Mouse (Mus musculus) hindbrain, embryonic 16.5 days (tissue): ENCODE data around the gene Emilin2. TPM values are rescaled to one million over a fixed set of nuclear protein-coding genes. Genes with fewer than 3 reads are reported as not detected.

Experiments
- ATAC-seq: fragments of 200-750 bp; cut with Nextera tagmentation; 2 replicates; pipeline ENCODE4 v1.8.0; 2017; ENCODE audit warnings: moderate TSS enrichment, moderate library complexity
- H3K27ac ChIP-seq: fragments of 300-500 bp; sonication (generic); 2 replicates; pipeline ENCODE4 v1.5.1; 2014; ENCODE audit warnings: low read depth, mild to moderate bottlenecking, control low read depth, low read length, moderate library complexity
- H3K27me3 ChIP-seq: fragments of 300-500 bp; sonication (generic); replicated peaks from 2 replicates; pipeline ENCODE4 v1.6.1; 2014; ENCODE audit warnings: low read length; ENCODE audit not compliant: control insufficient read depth, insufficient read depth
- H3K36me3 ChIP-seq: fragments of 300-500 bp; sonication (generic); 2 replicates; pipeline ENCODE4 v1.6.1; 2014; ENCODE audit warnings: mild to moderate bottlenecking, low read length, moderate library complexity, mixed read lengths; ENCODE audit not compliant: control insufficient read depth, insufficient read depth
- H3K4me1 ChIP-seq: fragments of 300-500 bp; sonication (generic); 2 replicates; pipeline ENCODE4 v1.6.1; 2014; ENCODE audit warnings: low read depth, low read length; ENCODE audit not compliant: control insufficient read depth, insufficient read depth
- H3K4me2 ChIP-seq: fragments of 300-500 bp; sonication (generic); 2 replicates; pipeline ENCODE4 v1.6.1; 2014; ENCODE audit warnings: mild to moderate bottlenecking, low read length, control low read depth, moderate library complexity
- H3K4me3 ChIP-seq: fragments of 300-500 bp; sonication (generic); 2 replicates; pipeline ENCODE4 v1.5.1; 2014; ENCODE audit warnings: mild to moderate bottlenecking, low read length, control low read depth, moderate library complexity
- H3K9ac ChIP-seq: fragments of 300-500 bp; sonication (generic); 2 replicates; pipeline ENCODE4 v1.6.1; 2014; ENCODE audit warnings: low read depth, mild to moderate bottlenecking, control low read depth, low read length, moderate library complexity
- H3K9me3 ChIP-seq: fragments of 300-500 bp; sonication (generic); 2 replicates; pipeline ENCODE4 v1.6.1; 2014; ENCODE audit warnings: mild to moderate bottlenecking, low read length, moderate library complexity; ENCODE audit not compliant: control insufficient read depth
- WGBS: fragments of 180-500 bp; shearing (Covaris S2); extraction: QIAGEN DNeasy Blood & Tissue Kit; methylation state at CpG from one replicate; pipeline ENCODE4 v1.1.7; 2014; 5-methylcytosine and 5-hydroxymethylcytosine counted together
- polyA plus RNA-seq: library from polyadenylated mRNA; unstranded; fragments of >200 nt; fragmentation: Nextera tagmentation; extraction: Ambion mirVana; gene quantifications from 2 replicates; pipeline ENCODE4 v1.2.1, GENCODE M21; 2015

The Emilin2 gene
- polyA plus RNA-seq, 1 experiment from 2014 or later = 2.2 TPM

- 89% methylated on average over 12 of the region's 12 CpGs for WGBS
- peaks cover 9% of the 10 kb centered on the region for H3K36me3 ChIP-seq
- no peak for ATAC-seq
- H3K27ac ChIP-seq = no peak overlapping the region
- H3K9ac ChIP-seq = no peak overlapping the region
- no peaks in the 10 kb centered on the region for H3K4me1 ChIP-seq
- H3K27me3 ChIP-seq = no peaks in the 10 kb centered on the region
- H3K4me3 ChIP-seq = no peak overlapping the region
- H3K9me3 ChIP-seq = no peaks in the 10 kb centered on the region
- H3K4me2 ChIP-seq = no peak overlapping the region
Observed at GRCm38 (mm10) chr17:71234041-71234594, 77.7 kb downstream of the Emilin2 start.

- ATAC-seq = no peak
- Histone ChIP-seq H3K27ac (no peak overlapping the region), H3K9ac (no peak overlapping the region), H3K4me3 (no peak overlapping the region), H3K4me2 (no peak overlapping the region), H3K4me1 (no peaks in the 10 kb centered on the region), H3K27me3 (no peaks in the 10 kb centered on the region), H3K36me3 (peaks cover 5% of the 10 kb centered on the region), H3K9me3 (no peaks in the 10 kb centered on the region)
- 97% methylated on average over 4 of the region's 4 CpGs for WGBS
Observed at GRCm38 (mm10) chr17:71233210-71233609, 78.6 kb downstream of the Emilin2 start.

- Histone ChIP-seq H3K9me3 (no peaks in the 10 kb centered on the region), H3K4me1 (no peaks in the 10 kb centered on the region), H3K4me2 (no peak overlapping the region), H3K27ac (no peak overlapping the region), H3K36me3 (peaks cover 5% of the 10 kb centered on the region), H3K9ac (no peak overlapping the region), H3K4me3 (no peak overlapping the region), H3K27me3 (no peaks in the 10 kb centered on the region)
- no peak for ATAC-seq
- WGBS = 87% methylated on average over 2 of the region's 2 CpGs
Observed at GRCm38 (mm10) chr17:71231998-71232397, 79.8 kb downstream of the Emilin2 start.

- H3K9me3 ChIP-seq = no peaks in the 10 kb centered on the region
- H3K4me2 ChIP-seq = no peak overlapping the region
- H3K9ac ChIP-seq = no peak overlapping the region; the same call in 1 of the 2 replicates
- no peaks in the 10 kb centered on the region for H3K27me3 ChIP-seq
- H3K36me3 ChIP-seq = peaks cover 5% of the 10 kb centered on the region
- H3K4me1 ChIP-seq = no peaks in the 10 kb centered on the region
- H3K4me3 ChIP-seq = no peak overlapping the region
- WGBS = 75% methylated on average over 9 of the region's 9 CpGs
- no peak overlapping the region for H3K27ac ChIP-seq
- ATAC-seq = no peak
Observed at GRCm38 (mm10) chr17:71230108-71230709, 81.6 kb downstream of the Emilin2 start.

GRCm38 (mm10) chr17:71228651-71229050 lies 83.1 kb downstream of the Emilin2 start:
- Histone ChIP-seq H3K9me3 (no peaks in the 10 kb centered on the region), H3K4me2 (no peak overlapping the region), H3K4me3 (no peak overlapping the region), H3K36me3 (peaks cover 7% of the 10 kb centered on the region), H3K27me3 (no peaks in the 10 kb centered on the region), H3K4me1 (no peaks in the 10 kb centered on the region), H3K27ac (no peak overlapping the region), H3K9ac (no peak overlapping the region)
- no peak for ATAC-seq
- WGBS = 84% methylated on average over 7 of the region's 7 CpGs

GRCm38 (mm10) chr17:71227128-71227895 lies 84.5 kb downstream of the Emilin2 start:
- no peak overlapping the region for H3K9ac ChIP-seq
- peaks cover 7% of the 10 kb centered on the region for H3K36me3 ChIP-seq
- WGBS = 88% methylated on average over 9 of the region's 9 CpGs
- no peak overlapping the region for H3K4me2 ChIP-seq
- no peak overlapping the region for H3K27ac ChIP-seq
- H3K27me3 ChIP-seq = no peaks in the 10 kb centered on the region
- H3K4me1 ChIP-seq = no peaks in the 10 kb centered on the region
- H3K9me3 ChIP-seq = no peaks in the 10 kb centered on the region
- ATAC-seq = no peak
- no peak overlapping the region for H3K4me3 ChIP-seq

GRCm38 (mm10) chr17:71225091-71225490 lies 86.7 kb downstream of the Emilin2 start:
- Histone ChIP-seq H3K4me1 (no peaks in the 10 kb centered on the region), H3K27ac (no peak overlapping the region), H3K9me3 (no peaks in the 10 kb centered on the region), H3K9ac (no peak overlapping the region), H3K4me3 (no peak overlapping the region), H3K36me3 (peaks cover 2% of the 10 kb centered on the region; the same call in 1 of the 2 replicates), H3K27me3 (no peaks in the 10 kb centered on the region), H3K4me2 (no peak overlapping the region)
- 51% methylated on average over 5 of the region's 5 CpGs for WGBS
- no peak for ATAC-seq

GRCm38 (mm10) chr17:71224521-71224920 lies 87.3 kb downstream of the Emilin2 start:
- ATAC-seq = no peak
- Histone ChIP-seq H3K4me3 (no peak overlapping the region), H3K9ac (no peak overlapping the region), H3K4me2 (no peak overlapping the region), H3K27ac (no peak overlapping the region), H3K4me1 (no peaks in the 10 kb centered on the region), H3K36me3 (peaks cover 2% of the 10 kb centered on the region; the same call in 1 of the 2 replicates), H3K27me3 (no peaks in the 10 kb centered on the region), H3K9me3 (no peaks in the 10 kb centered on the region)
- 80% methylated on average over 2 of the region's 2 CpGs for WGBS

- no peaks in the 10 kb centered on the region for H3K9me3 ChIP-seq
- H3K4me3 ChIP-seq = no peak overlapping the region
- no peak overlapping the region for H3K9ac ChIP-seq
- 79% methylated on average over 5 of the region's 5 CpGs for WGBS
- ATAC-seq = no peak
- H3K36me3 ChIP-seq = peaks cover 2% of the 10 kb centered on the region; the same call in 1 of the 2 replicates
- H3K4me2 ChIP-seq = no peak overlapping the region
- H3K27ac ChIP-seq = no peak overlapping the region
- H3K4me1 ChIP-seq = no peaks in the 10 kb centered on the region
- H3K27me3 ChIP-seq = no peaks in the 10 kb centered on the region
Observed at GRCm38 (mm10) chr17:71223676-71224075, 88.1 kb downstream of the Emilin2 start.
